Comparison of ENCODE assay signal across 16 mouse cellular contexts in genomic region chr14:55323897-55324296, GRCm38 (mm10).
"Had no signal": no experiment of that assay in that cellular context is flagged by ENCODE, and none has a peak within 500 bp of the region (broad histone marks: within the 10 kb centered on the region; RNA-seq: fewer than 3 reads in every experiment).

No protein-coding gene starts in this region.

- H3K27me3 ChIP-seq: neural tube, embryonic 12.5 days had no signal

- H3K36me3 ChIP-seq: limb, embryonic 10.5 days; neural tube, embryonic 12.5 days had no signal

- H3K9me3 ChIP-seq: limb, embryonic 10.5 days; neural tube, embryonic 12.5 days had no signal

- H3K27ac ChIP-seq: layer of hippocampus, adult 2 months; limb, embryonic 10.5 days; neural tube, embryonic 12.5 days had no signal

- H3K4me1 ChIP-seq: limb, embryonic 10.5 days; neural tube, embryonic 12.5 days had no signal

- DNase-seq: kidney, adult 11 months; kidney, adult 9 months; kidney, postnatal 10 days; kidney, postnatal 4 days; lung, adult 2 months; lung, postnatal 36 days; midbrain, embryonic 14.5 days; right cerebral cortex, postnatal 4 days; spleen, adult 18-20 months; thymus, postnatal 36 days had no signal

- H3K9ac ChIP-seq: neural tube, embryonic 12.5 days had no signal

- ATAC-seq: inflammation-experienced regulatory T-cells, adult 6 months; lung, postnatal 0 days had no signal

- H3K4me3 ChIP-seq: layer of hippocampus, adult 2 months; limb, embryonic 10.5 days; myocyte; neural tube, embryonic 12.5 days had no signal

- H3K4me2 ChIP-seq: neural tube, embryonic 12.5 days had no signal
